Mouse (Mus musculus) lung, postnatal 36 days (tissue): ENCODE results near the gene Coq6.
"Not testable (repeated sequence)": the region's sequence is repeated elsewhere in the genome, so short reads cannot be mapped to it uniquely, and the experiment has no call there.

ENCODE experiments used
- DNase-seq: peaks from one replicate; pipeline ENCODE4 v3.0.0; 2022; ENCODE audit warnings: mixed read lengths

The Coq6 gene

GRCm38 (mm10) chr12:84361555-84362489 lies at the start of gene Coq6, which contains the start of gene Fam161b:
TSS of gene Coq6 (plus strand) at chr12:84361657.
TSS of gene Fam161b (minus strand) at chr12:84361833.
- peak; percentile 99 for DNase-seq

GRCm38 (mm10) chr12:84316006-84316405 lies 45.5 kb upstream of the Coq6 start:
- peak; percentile 2 for DNase-seq

GRCm38 (mm10) chr12:84316721-84317621 lies 44.5 kb upstream of the Coq6 start, which contains the start of gene Zfp410:
TSS of gene Zfp410 (plus strand) at chr12:84316852.
- DNase-seq = peak; percentile 91

- DNase-seq = peak; percentile 31
These were observed 34.3 kb upstream of the Coq6 start for GRCm38 (mm10) chr12:84327111-84327512.

- no peak for DNase-seq
These were observed 24.4 kb upstream of the Coq6 start for GRCm38 (mm10) chr12:84336963-84337625.

- peak; percentile 59 for DNase-seq
These were observed 14.3 kb upstream of the Coq6 start for GRCm38 (mm10) chr12:84347192-84347591.

- DNase-seq = not testable (repeated sequence)
These were observed 2.8 kb upstream of the Coq6 start for GRCm38 (mm10) chr12:84358699-84359098.

- DNase-seq = no peak
These were observed 1.4 kb downstream of the Coq6 start for GRCm38 (mm10) chr12:84362872-84363271.

- no peak for DNase-seq
These were observed 2.8 kb downstream of the Coq6 start for GRCm38 (mm10) chr12:84364291-84364690.

- DNase-seq = no peak
These were observed 3.7 kb downstream of the Coq6 start for GRCm38 (mm10) chr12:84365137-84365536.

GRCm38 (mm10) chr12:84366971-84367370 lies 5.5 kb downstream of the Coq6 start:
- DNase-seq = no peak

- DNase-seq = no peak
These were observed 10.2 kb downstream of the Coq6 start for GRCm38 (mm10) chr12:84371647-84372046.

- no peak for DNase-seq
These were observed 12.5 kb downstream of the Coq6 start for GRCm38 (mm10) chr12:84373831-84374481.

- DNase-seq = no peak
These were observed 20.9 kb downstream of the Coq6 start for GRCm38 (mm10) chr12:84382369-84382768.

- peak; percentile 70 for DNase-seq
These were observed 23.2 kb downstream of the Coq6 start for GRCm38 (mm10) chr12:84384644-84385081.

GRCm38 (mm10) chr12:84385408-84385807 lies 24.0 kb downstream of the Coq6 start:
- no peak for DNase-seq

- DNase-seq = peak; percentile 47
These were observed 26.6 kb downstream of the Coq6 start for GRCm38 (mm10) chr12:84388097-84388496.

GRCm38 (mm10) chr12:84388774-84389400 lies 27.4 kb downstream of the Coq6 start:
- DNase-seq = peak; percentile 14

- no peak for DNase-seq
These were observed 28.9 kb downstream of the Coq6 start for GRCm38 (mm10) chr12:84390336-84390735.

GRCm38 (mm10) chr12:84392681-84393080 lies 31.2 kb downstream of the Coq6 start:
- DNase-seq = no peak

GRCm38 (mm10) chr12:84393847-84394246 lies 32.4 kb downstream of the Coq6 start:
- DNase-seq = no peak
